Mouse (Mus musculus) gastrocnemius, postnatal 36 days (tissue): ENCODE measurements around the gene Kctd6. TPM values are rescaled to one million over a fixed set of nuclear protein-coding genes. Genes with fewer than 3 reads are reported as not detected.

Experiments used
- DNase-seq, 2 experiments: peaks; one replicate each; pipeline ENCODE4 v3.0.0; 2022
- intact Hi-C: fragments of 180-260 bp; cut with DNase I; formaldehyde crosslinking; loops from one replicate; pipeline ENCODE4 v1.15.1; 2025
- total RNA-seq, 2 experiments: library from RNA; stranded (reverse); gene quantifications; 2 replicates each; pipeline ENCODE4 v1.2.3; 2021

Gene Kctd6
- total RNA-seq, 2 experiments from 2014 or later, result 5.7 to 7.7 TPM

DNA sequence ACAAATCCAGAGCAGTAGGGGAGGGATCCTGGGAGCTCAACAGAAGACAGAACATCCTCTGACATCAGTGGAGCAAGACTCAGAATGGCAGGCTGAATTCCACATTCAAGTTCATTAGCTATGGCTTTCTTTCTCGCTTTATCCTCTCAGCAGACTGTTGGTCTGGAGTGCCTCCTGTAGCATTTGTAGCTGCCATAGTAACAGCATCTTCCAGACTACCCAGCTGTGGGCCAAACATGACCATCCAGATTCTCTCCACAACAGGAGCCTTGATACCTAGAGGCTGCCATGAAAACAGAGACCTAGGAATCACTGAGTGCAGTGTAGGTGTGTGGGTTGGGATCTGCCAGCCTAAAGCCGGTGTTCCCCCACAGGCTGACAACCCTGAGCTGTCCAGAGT is 4.0 kb upstream of the Kctd6 start:
- no peak for DNase-seq
- intact Hi-C loops, result loop anchor here (5.0 kb wide), 1 partner anchor 38 kb away; the partner anchor contains the start of gene Pdhb

DNA sequence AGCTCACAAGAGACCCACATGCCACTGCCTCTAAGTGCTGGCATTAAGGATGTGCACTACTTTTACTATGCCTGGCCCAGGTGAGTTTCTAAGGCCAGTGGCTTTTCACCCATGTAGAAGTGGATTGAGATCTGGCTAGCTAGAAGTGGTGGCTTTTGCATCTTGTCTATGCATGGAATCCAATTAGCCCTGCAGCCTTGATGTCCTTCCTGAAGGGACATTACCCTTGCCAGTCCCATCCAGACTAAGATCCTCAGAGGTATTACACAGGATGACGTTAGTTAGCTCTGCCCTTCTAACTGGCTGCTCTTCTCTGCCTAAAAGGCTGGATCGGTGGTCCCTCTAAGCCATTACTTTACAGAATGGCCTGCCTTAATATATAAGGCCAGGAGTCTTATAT is 944 bp upstream of the Kctd6 start:
- intact Hi-C loops, result loop anchor here (5.0 kb wide), 1 partner anchor 41 kb away; the partner anchor contains the start of gene Pdhb
- DNase-seq, result no peak

DNA sequence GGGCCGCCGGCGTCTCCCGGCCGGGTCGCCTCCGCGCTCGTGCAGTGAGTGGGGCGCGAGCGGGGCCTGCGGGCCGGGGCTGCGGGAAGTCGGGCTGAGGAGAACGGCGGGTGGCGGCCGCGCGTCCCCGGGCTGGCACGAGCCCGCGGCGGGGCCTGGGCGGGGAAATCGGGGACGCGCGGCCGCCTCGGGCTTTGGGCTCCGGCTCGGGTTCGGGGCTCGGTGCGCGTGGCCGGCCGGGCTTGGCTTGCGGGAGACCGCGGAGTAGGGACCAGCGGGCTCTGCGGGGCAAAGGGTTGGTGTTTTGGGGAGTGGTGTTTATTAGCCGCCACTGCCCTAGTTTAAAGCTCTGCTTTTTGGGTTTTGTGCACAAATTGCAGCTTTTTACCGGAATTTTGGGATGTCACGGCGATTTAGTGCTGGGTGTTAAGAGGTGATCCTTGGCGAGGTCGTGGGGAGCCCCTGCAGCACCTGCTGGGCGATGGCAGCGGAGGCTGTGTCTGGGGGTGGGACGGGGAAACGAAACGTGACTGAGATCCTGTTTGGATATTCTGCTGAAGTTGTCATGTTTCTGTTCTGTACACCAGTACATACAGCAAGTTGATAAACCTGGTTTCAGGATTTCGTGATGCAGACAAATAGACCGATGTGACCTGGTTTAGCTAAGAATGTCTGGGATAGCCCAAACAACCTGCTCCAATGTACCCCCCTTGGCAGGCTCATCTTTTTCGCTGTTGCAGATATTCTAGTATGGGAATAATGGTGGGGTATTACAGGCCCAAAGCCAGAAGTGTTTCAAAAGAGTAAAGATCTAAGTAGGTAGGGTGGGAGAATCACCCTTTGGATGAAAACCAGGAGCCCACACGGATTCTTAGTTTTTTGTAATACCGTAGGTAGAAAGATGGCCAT is 613 bp downstream of the Kctd6 start:
- intact Hi-C loops, result loop anchor here (5.0 kb wide), 1 partner anchor 42 kb away; the partner anchor contains the start of gene Pdhb

DNA sequence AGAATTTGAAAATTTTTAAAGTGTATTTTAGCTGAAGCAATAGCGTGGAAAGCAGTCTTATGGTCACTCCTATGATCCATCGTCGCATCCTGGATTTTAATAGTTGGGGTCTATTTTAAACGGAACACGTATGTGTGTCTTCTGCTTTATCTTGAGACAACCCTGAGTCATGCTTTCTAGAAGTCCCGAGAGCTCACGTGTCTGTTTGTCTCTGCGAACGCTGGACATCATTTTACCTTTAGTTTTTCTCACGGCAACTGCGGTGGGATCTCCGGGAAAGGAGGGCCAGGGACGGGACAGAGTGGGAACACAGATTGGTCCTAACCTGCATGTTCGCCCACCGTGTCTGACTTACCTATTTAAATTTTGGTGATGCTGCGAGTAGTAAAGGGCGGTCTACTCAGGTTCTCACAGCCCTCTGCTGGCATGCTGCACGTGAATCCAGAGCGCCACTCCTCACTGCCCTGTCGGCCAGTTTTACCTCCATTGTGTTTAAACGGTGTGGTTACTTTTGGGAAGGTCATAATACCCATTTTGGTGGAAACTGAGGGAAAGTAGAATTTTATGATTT is 1.4 kb downstream of the Kctd6 start:
- intact Hi-C loops, result no loop called here
- DNase-seq, result no peak

More for the DNA sequence above, 613 bp downstream of the Kctd6 start:
- peak; percentile 59 to 67 for DNase-seq

DNA sequence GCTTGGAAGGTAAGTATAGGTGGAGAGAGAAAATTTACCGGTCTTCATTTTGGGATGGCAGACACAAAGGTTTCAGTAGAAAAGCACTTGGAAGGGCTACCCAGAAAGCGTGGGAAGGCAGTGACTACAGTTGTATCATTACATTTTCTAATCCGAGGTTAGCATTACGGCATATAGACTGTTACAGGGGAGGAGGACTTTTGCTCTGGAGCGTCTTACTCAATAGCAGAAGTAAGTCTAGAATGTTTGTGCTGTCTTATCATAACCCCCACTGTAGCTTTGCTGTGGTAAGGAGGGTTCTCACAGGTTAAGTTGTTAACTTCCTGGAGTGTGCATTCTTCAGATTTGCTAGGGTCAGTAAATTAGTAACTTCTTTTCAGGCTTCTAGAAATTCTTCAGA is 2.2 kb downstream of the Kctd6 start:
- intact Hi-C loops, result no loop called here
- no peak for DNase-seq

DNA sequence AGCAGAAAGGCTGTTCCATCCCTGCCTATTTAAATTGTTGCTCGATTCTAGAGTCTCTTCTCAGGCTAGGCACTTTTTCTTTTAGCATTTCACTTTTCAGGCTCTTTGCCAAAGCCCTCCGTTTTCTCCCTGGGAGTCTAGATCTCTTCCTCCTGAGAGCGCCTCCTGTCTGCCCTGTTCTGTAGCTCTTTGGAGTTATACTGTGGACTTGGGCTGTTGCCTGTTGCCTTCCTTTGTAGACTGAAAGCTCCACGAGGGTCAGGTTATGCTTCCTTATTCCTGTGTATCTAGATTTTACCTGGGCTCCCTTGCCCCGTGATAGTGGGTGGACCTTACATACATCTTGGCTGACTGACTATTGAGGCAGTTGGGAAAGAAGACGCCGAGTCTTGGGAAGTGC is 4.3 kb downstream of the Kctd6 start:
- DNase-seq, result no peak
- intact Hi-C loops, result no loop called here

DNA sequence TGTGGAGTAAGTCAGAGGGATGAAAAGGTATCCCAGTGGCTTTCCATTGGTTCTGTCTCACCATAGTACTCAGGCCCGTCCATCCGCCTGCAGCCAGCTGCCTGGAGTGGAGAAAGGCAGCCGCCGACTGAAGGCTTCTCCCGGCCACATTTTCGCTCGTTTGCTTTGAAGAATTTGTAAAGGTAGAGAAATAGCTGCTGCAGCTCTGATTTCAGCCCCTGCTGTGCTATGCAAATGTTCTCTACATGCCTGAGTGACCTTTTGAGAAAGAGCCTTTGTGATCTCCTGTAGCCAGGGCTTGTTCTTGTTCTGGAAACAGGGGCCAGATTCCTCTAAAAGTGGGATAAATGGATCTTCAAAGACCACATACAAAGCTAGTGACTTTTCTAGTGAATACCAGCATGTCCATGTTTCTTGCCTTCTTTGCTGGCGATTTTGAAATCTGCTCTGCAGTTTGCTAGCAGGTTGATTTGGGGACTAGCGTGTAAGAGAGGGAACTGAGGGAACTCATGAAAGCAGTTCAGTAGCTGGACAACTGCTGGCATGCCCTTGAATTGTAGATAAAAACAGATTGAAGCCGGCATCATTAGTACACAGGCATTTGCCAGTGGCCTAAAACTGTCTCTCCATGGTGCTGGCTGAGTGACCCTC is 4.9 kb downstream of the Kctd6 start:
- intact Hi-C loops, result no loop called here
- no peak for DNase-seq

DNA sequence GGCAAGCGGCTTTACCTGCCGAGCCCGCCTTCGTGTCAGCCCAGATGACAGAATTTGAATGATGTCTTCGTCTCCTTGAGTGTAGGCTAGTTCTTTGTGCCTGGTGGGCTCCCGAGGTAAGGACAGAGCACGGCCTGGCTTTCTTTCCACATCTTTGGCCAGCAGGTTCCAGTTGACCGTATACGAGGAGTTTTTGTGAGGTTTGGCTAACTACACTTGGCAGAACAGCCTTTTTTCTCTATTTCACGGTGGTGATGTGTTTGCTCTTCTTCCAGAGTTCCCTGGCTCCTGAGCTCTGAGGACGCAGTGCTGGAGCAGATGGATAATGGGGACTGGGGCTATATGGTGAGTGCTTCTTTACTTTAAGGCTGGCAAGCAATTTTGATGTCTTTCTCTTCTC is 5.9 kb downstream of the Kctd6 start:
- DNase-seq, result no peak
- intact Hi-C loops, result no loop called here

DNA sequence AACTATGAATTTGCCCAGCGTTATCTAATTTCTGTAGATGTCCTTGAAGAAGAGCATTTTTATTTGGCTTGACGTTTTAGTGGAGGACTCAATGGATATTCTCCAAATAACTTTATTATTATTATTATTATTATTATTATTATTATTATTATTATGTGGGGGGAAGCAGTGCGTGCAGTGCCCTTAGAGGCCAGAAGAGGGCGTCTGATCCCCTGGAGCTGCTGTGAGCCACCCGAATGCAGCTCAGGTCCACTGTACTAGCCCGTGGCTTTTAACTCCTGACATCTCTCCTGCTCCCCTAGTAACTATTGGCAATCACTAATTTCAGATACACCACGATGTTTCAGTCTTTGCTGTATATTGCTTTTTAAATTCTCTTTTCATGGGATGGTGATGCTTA is 6.4 kb downstream of the Kctd6 start:
- intact Hi-C loops, result no loop called here
- no peak for DNase-seq

DNA sequence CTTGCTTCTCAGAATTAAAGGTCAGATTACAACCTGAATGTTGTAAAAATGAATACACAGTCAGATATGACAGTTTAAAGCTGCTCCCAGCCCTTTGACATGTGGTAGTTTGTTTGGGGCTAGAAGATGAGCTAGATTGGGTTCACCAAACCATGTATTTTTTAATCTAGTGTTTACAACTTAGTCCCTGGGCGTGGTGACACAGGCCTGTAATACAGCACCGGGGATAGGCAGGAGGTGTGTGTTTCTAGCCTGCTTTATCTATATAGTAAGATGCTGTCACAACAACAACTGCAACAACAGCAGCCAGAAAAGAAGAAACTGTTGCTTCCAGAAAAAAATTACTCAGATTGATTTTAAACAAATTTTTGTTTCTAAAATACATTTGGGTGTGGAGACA is 7.0 kb downstream of the Kctd6 start:
- intact Hi-C loops, result no loop called here
- no peak for DNase-seq

DNA sequence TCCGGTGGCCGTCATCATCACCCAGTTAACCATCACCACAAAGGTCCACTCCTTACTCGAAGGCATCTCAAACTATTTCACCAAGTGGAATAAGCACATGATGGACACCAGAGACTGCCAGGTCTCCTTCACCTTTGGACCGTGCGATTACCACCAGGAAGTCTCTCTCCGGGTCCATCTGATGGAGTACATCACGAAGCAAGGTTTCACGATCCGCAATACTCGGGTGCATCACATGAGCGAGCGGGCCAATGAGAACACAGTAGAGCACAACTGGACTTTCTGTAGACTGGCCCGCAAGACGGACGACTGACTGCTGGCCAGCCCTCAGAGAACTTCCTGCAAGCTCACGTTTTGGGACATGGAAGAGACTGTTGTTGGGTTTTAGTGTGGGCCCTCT is 8.6 kb downstream of the Kctd6 start:
- DNase-seq, result no peak
- intact Hi-C loops, result no loop called here

DNA sequence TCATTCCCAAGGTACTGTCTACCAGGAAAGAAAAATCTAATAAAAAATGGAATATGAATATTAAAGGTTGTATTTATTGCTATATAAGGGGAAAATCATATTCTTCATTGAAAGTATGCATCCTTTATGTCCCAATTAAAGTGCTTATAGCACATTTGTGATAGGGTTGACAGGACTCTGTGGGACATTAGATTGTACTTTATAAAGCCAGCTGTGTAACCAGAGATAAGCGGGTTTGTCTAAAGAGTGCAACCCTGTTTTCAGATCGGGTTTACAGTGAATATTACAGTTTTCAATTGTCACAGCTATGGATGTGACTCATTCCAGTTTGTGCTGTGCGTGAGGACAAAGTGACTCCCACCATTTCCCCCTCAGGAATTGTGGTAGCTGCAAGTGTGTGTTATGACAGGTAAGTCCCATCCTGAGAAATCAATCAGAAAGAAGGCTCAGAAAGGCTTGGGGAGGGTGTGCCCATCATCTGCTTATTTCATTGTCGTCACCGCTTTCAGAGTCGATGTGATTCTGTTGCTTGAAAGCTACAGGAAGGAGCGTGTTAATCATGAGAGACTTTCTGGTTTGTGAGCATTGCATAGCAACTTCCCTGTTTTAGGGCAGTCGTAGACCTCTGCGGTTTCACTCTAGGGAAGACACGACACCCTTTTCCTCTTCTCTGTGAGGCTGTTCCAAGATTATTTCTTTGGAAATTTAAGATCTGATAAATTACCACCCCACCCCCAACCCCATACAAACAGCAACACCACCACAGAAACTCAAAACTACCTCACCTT is 9.8 kb downstream of the Kctd6 start:
- intact Hi-C loops, result no loop called here
- DNase-seq, result no peak

DNA sequence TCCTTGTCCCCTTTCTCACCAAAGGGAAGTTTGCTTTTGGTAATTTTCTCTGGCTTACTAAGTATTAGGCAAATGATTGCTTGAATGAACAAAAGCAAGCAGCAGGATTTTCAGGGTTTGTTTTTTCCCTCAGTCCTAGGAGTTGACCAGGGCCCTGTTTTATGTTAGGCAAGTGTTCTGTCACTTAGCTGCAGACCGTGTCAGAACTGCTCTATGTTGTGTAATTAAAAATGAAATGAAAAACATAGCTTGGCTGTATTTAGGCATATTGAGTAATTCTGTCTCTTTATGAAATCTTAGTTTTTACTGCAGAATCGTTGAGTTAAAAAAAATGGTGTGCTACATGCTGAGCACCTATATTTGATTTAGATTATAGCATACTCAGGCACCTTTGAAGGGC is 10.9 kb downstream of the Kctd6 start:
- DNase-seq, result no peak
- intact Hi-C loops, result no loop called here

DNA sequence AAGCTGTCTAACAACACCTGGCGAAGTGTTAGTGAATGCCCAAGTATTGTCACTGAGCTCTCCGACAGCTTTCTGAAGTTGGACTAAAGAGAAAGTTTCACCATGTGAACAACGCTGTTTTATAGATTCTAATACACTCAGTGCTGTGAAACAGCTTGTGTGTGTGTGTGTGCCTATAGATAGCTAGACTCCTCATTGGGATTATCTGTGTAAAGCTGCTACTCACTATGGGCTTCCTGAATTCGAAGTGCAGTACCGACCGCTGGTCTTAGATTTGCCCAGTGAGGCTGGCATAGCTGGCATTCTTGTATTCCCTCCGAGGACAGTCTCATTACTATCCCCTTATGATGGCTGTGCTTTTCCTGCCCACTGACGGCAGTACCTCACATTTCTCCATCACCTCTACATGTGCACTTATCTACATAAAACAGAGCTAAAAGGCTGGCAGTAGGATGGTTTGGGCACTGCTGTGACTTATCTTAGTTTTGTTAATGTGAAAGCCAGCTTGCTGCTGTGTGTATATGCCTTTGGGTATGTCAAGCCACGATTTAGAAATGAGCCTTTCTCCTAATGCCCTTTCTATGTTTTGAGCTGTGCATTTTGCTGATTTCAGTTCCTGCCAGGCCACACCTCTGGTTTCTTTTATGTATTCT is 15.6 kb downstream of the Kctd6 start:
- no peak for DNase-seq
- intact Hi-C loops, result no loop called here

DNA sequence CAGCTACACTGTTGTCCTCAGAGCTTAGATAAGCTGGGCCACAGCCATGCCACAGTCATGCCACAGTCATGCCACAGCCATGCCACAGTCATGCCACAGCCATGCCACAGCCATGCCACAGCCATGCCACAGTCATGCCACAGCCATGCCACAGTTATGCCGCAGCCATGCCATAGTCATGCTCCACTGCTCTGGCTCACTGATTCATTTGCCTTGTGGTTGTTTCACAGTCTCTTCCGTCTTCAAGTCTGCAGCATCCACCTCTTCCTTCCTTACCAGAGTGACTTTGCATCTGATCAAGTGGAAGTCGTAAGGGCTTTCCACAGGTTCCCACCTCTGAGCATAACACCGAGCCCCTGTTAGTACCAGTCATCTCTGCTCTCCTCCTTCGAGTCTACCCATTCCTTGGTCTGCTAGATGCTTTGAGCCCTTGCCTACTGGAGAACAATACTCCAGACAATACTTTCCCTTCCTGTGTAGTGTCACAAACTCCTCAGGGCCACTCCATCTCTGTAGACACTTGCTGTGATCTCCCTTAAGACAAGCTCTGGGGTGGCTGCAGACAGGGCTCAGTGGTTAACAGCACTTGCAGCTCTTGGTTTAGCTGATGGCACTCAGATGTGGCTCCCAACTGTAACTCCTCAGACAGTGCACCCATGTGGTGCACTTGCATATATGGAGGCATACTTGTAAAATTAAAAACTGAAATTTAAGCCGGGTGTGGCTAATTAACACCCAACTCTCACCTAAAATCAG is 18.4 kb downstream of the Kctd6 start:
- DNase-seq, result no peak
- intact Hi-C loops, result no loop called here

DNA sequence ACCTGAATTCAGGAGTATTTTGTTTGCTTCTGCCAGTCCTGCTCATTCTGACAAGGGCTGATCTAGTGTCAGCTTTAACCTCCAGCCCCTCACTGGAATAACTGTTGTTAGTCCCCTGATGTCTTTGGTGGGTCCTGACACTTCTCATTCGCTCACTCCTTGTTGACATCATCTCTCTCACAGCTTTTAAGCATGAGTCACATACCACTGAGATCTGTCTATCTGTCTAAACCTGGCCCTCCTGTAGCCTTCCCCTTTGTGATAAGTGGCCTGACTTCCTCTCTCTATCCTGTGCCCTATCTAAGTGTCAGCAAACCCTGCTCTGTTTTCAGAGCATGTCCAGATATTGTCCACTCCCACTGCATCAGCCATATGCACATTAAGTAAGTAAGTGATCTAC is 19.3 kb downstream of the Kctd6 start:
- no peak for DNase-seq
- intact Hi-C loops, result no loop called here

DNA sequence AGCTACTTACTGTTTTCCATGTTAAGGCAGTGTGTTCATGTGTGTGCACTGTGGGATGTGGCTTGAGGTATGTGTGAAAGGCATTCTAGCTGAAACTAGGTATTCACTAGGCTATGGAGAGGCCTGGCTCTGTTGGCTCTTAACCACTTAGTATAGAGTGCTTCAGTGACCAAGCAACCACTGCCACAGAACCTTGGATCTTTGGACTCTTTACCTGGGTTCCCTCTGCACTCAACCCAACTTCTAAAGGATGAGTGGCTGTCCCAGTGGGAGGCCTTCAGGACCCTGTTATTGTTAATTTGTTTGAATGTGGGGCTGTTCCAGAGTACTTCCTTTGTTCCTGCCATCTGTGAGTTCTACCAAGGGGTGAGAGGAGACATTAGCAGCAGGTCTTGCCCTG is 27.9 kb downstream of the Kctd6 start:
- no peak for DNase-seq
- intact Hi-C loops, result no loop called here

DNA sequence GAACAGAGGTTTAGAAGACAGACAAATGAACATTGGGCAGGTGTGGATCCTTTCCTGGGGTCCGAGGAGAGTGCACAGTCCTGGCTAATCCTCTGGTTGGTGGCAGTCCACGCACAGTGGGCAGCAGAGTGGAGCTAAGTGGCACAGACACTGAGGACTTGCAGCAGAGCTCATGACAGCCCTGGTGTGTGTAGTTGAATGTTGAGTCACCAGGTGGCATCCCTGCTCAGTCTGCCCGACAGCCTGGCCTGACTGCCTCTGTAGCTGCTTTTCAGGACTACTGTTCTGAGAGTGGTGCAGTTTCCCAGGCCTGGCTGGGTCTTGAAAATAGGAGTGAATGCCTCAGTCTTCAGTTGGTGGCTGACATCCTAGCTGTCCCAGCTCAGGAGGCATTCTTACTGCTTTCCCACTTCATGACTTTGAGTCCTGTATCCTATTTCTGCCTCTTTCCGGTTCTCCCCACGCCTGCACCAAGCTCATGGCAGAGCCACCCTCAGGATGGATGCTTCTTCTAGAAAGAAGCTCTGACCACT is 28.5 kb downstream of the Kctd6 start:
- intact Hi-C loops, result no loop called here
- no peak for DNase-seq

DNA sequence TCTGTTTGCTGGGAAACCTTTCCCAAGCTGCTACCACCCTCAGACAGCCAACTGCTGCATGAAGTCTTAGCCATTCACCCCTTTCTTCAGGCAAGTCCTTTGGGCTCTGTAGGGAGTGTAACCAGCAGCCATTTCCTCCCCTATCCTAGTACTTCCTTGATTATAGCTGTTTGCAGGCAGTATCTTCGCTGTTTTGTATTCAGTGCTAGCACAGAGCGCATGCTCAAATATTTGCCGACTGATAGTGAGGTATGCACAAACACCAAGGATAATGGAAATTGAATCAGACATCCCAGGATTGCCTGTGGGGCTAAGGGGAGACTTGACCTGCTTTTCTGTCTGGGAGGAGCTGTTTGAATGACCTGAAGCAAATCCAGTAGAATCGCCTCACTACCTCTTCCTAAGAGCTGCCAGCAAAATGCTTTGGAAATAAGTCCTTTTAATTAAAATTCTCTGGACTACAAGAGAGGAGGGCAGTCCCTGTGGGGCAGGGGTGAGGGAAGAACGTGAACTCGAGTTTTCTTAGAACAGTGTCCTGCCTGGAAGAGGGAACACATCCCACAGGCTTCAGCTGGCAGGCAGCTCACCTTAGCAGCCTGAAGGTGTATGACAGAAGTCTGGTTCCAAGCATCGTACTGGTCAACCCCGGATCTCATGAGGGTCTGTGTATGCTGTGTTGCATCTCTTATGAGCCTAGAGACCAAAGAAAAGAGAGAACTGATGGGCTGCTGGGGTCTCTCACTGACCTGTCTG is 29.4 kb downstream of the Kctd6 start:
- no peak for DNase-seq
- intact Hi-C loops, result no loop called here
